Mouse (Mus musculus) spleen, postnatal 36 days (tissue): ENCODE results near the gene Krt71.
"Not testable (repeated sequence)": the region's sequence is repeated elsewhere in the genome, so short reads cannot be mapped to it uniquely, and the experiment has no call there.

ENCODE experiments used
- DNase-seq, 2 experiments: peaks; one replicate each; pipeline ENCODE4 v3.0.0; 2022; ENCODE audit warnings: low spot score in 2 of 2, mixed read lengths in 1 of 2

Krt71 gene

DNA sequence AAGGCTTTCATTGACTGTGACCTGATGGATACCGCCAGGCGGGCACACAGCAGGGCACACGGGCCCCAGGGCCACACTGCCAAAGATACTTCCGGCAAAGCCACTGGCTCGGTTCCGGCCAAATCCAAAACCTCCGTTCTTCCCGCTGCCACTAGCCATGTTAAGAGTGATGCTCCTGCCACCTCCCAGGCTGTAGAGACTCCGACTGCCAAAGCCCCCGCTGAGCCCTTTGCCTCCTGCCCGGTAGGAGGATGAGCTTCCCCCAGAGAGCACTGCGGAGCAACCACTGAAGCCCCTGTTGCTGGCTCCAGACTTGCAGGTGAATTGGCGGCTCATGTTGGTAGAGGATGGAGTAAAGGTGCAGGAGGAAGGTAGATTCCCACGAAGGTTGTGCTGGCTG, at the start of gene Krt71:
TSS of gene Krt71 (minus strand) at position 399 of the 400 bp plus-strand sequence.
- no peak for DNase-seq

DNA sequence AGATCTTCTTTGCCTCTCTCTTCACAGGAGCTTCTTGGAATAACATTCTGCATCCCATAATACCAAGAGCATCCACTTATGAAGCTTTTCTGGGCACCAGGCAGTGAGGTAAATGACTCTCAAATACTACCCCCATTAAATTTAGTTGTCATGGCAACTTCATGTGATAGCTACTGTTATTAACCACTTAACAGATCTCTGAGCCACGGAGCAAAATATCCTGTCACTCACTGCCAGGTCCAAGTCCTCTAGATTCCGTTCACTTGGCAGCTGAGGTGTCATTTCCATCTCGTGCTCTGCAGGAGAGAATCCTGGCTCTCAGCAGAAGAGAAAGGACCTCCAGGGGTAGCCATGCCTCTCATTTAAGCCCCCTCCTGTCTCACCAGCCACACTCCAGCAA, 48.0 kb upstream of the Krt71 start:
- DNase-seq = no peak

GRCm38 (mm10) chr15:101786360-101786759, 43.5 kb upstream of the Krt71 start, which contains the start of gene Krt72:
Gene Krt72, minus strand, starts transcription at chr15:101786460.
- DNase-seq = no peak

DNA sequence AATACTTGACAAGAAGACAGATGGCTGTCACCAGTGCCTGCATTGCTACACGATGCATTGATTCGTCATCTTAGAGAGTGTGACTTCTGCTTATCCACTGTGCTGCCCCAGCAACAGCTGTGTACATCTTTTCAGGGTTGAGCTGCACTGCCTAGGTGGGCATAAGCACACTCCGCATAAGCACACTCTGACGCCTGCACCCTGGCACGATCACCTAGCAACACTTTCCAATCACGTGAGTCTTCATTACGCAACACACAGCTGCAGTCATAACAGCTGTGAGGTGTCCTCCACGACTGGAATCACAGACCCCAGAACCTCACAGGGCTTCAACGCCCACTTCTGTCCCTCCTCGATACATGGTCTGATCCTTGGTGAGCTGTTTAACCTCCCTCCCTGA, 30.5 kb upstream of the Krt71 start:
- no peak for DNase-seq

- peak; percentile 8 to 36 for DNase-seq
These were observed 29.8 kb upstream of the Krt71 start for GRCm38 (mm10) chr15:101772711-101773081.

- no peak for DNase-seq
These were observed 29.3 kb upstream of the Krt71 start for GRCm38 (mm10) chr15:101772080-101772710.

DNA sequence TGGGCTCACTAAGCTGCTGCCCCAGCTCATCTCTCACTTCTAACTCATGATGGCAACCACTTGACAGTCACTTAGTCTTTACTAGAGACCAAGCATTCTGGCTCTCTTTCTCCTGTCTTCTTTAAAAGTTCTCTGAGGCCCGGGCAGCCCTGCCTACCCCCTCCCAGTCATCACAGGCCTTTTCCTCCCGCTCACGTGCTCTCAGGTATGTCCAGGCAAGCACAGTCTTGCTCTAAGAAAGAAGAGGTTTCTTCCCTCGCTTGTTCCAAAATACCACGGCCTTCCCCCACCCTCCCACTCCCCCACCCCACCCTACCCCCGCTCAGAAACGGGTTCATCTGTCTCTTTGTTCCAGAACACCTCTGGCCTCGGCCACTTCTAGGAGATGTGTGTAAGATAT, 27.3 kb upstream of the Krt71 start:
- DNase-seq = no peak

GRCm38 (mm10) chr15:101737786-101738185, 5.1 kb downstream of the Krt71 start:
- DNase-seq = no peak

DNA sequence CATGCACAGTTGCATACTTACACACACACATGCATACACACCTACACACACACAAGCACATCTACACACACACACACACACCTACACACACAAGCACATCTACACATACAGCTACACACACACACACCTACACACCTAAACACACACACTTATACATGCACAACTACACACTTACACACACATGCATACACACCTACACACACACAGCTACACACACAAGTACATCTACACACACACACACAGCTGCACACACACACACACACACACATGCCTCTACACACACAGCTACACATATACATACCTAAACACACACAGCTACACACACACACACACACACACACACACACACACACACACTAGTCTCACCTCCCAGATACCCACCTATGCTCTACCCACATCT, 12.3 kb downstream of the Krt71 start:
- no peak for DNase-seq

DNA sequence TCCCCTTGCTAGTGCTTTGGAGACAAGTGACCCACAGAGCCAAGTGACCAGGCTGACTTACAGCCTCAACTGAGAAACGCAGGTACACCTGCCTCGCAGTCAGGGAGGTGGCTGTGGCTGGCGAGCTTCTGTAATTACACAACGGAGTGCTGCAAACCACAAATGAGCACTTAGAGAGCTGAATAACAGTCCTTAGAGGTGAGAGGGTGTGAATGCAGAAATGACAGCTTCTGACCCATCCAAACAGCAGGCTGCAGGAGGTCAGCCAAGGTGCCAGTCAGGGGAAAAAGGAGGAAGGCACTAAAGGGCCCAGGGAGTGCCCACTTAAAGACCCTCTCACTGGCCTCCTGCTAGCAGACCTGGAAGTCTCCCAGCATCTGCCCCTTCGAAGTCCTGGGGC, 18.2 kb downstream of the Krt71 start:
- DNase-seq = no peak

DNA sequence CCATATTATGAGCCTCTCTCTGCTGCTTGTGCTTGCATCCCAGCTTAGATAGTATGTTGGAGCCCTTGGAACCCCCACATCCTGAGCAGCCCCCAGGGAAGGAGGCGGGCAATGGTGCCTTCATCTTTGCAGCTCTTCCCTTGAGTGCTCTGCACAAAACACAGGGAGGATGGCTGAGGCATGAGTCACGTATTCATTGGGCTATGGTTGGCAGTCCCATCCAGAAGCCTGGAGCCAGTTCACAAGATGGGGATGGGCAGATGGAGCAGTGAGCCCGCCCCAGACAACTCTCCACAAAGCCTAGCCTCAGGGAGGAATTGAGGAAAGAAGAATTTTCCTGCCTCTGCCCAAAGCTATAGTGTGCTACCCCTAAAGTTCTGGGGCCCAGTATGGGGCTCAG, 27.1 kb downstream of the Krt71 start:
- DNase-seq = no peak

GRCm38 (mm10) chr15:101714356-101714755, 28.6 kb downstream of the Krt71 start:
- DNase-seq = no peak

DNA sequence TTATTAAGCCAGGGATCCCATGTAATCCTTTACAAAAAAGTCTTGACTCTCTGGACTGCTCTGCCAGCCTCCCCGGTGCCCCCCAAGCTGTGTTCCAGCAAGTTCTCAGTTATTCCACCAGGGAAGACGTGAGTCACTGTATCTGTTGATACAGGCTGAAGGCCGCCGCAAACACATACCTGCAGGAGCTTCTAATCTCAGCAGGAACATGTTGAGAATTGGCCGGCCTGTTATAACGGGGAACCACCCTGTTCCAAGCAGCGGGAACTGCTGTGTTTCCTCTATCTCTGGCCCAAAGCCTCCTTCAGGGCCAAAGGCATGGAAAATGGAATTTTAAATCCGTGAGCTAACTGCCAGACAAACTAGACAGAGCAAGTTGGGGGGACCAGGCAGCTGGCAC, 29.2 kb downstream of the Krt71 start:
- DNase-seq = no peak

- no peak for DNase-seq
These were observed 30.2 kb downstream of the Krt71 start, which contains the start of gene Krt5 for GRCm38 (mm10) chr15:101712720-101713119. Gene Krt5, minus strand, starts transcription at chr15:101712898.

- no peak for DNase-seq
These were observed 34.2 kb downstream of the Krt71 start for GRCm38 (mm10) chr15:101708683-101709082.

DNA sequence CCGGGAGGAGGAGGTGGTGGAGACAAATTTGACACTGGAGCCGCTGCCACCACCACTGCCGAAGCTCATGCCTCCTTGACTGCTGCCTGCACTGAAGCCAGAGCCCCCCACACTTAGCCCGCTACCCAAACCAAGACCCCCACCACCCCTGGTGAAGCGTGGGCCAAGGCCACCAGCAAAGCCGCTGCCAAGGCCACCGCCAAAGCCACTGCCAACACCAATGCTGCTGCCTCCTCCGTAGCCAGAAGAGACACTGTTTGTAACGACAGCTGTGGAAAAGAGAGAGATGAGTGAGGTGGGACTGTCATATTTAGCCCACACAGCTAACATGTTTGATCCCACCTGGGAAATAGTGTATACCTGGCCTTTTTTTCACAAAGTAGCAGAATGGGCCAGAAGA, 35.5 kb downstream of the Krt71 start:
- no peak for DNase-seq

DNA sequence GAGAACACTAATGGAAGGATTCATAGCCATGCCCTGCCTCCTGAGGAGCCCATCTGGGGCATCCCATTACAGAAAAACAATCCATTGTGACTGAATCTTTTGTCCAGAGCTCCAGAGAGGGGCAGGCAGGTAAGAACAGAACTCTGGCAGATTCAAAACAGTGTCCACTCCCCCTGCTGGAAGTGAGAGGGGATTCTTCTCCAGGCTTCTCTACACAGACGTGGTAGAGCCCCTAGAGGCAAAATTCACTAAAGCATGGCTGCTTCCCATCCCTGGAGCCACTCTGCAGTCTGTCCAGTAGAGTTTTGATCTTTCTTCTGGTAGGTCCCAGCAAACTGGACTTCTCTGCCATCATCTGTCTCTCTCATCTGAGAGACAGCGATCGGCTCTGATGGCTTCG, 38.8 kb downstream of the Krt71 start:
- DNase-seq = no peak

GRCm38 (mm10) chr15:101702380-101702779, 40.5 kb downstream of the Krt71 start:
- no peak for DNase-seq

DNA sequence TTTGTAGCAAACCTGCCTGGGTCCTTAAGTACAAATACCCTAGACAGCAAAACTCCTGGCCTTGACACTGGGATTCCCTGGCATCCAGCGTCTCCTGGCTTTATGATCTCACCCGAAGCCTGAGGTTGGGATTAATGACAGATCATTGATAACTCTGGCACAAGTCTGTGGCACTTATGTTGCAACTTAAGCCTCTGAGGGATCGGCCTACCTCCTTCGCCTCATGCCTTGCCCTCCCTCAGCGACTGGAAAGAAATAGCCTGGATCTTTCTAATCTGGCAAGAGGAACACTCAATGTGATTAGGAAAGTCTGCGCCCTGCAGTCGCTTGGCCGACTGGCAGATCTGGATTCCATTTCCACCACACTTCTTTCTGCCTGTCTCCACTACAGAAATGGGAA, 43.0 kb downstream of the Krt71 start:
- no peak for DNase-seq

DNA sequence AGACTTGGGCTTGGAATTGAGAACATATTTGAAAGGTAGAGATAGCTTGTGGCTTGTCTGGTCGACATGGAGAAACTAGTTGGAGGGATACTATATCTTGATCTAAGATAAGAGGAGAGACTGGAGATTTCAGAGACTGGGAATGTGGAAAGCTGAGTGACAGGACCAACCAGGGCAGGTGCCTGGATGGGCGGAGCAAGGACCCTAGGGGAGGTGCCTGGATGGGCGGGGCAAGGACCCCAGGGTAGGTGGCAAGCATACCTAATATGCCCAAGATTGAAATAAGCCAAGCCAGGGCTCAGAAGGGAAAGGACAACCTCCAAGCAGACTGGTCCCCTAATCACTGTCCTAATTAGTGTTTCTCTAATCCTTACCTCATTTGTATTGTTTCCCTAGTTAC, 43.7 kb downstream of the Krt71 start:
- DNase-seq = no peak

GRCm38 (mm10) chr15:101697326-101698188, 45.4 kb downstream of the Krt71 start:
- no peak for DNase-seq

- DNase-seq = no peak
These were observed 48.7 kb downstream of the Krt71 start, which contains the start of gene Krt6a for GRCm38 (mm10) chr15:101694207-101694606. Gene Krt6a, minus strand, starts transcription at chr15:101694307.

GRCm38 (mm10) chr15:101690460-101690859, 52.4 kb downstream of the Krt71 start:
- not testable (repeated sequence) for DNase-seq
